Mouse (Mus musculus): Measurements from ENCODE around the gene Disc1. TPM values are rescaled to one million over a fixed set of nuclear protein-coding genes. Genes with fewer than 3 reads are reported as not detected.

Disc1 gene
- polyA plus RNA-seq, 1 experiment: 0.28 TPM

DNA sequence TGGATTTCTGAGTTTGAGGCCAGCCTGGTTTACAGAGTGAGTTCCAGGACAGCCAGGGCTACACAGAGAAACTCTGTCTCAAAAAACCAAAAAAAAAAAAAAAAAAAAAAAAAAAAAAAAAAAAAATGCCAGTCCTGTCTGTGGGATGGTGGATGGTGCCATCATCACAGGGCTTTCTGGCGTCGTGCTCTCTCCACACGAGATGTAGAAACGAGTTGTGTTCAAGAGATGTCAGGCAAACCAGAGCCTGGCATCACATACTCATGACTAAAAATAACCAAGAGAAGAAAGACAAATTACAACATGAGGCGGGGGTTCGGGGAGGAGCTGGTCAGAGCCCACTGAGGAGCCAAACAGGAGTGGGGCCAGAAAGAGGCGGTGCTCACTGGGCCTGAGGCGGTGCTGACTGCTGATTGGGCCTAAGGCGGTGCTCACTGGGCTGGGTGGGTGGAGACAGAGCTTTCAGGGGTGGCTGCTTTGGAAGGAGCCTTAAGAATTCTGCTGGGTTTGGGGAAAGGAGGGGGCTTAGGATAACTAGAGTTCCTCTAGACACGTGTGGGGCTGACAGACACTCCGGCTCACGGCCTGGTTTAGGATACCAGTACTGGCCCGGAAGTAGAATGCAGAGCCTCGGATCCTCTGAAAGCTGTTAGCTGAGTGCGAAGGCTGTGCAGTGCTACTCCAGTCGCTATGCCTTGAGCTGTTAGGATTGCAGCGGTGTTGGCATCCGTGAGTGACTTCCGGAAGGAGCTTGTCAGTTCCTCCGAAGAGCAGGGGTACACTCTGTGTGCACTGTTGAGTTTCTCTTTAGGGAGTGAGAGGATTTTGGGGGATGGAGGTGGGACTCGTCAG lies 37.1 kb downstream of the Disc1 start:
- Histone ChIP-seq H3K4me1 (ENCODE audit: control insufficient read depth, insufficient read depth, insufficient read length, low read length) (no peaks in the 10 kb centered on the region), H3K4me3 (ENCODE audit: low read depth, low read length) (no peak overlapping the region), H3K36me3 (ENCODE audit: control insufficient read depth, insufficient read depth, low read length) (no peaks in the 10 kb centered on the region), H3K27ac (ENCODE audit: insufficient read depth, low read depth, low read length) (no peak overlapping the region), H3K27me3 (ENCODE audit: control insufficient read depth, insufficient read depth, low read length) (no peaks in the 10 kb centered on the region)
- 67% methylated on average over 21 of the region's 21 CpGs for WGBS
- no peak for TF ChIP-seq CTCF (IDR thresholded peaks at IDR 0.05; ENCODE audit: extremely low read depth, insufficient read length, insufficient replicate concordance, low read depth, low read length)
- TF ChIP-seq POLR2A (IDR thresholded peaks at IDR 0.05; ENCODE audit: low read depth, low read length): no peak

GRCm38 (mm10) chr8:125097140-125097539 lies 43.1 kb downstream of the Disc1 start:
- 68% methylated on average over 3 of the region's 3 CpGs for WGBS
- Histone ChIP-seq H3K4me3 (ENCODE audit: low read depth, low read length) (no peak overlapping the region), H3K4me1 (ENCODE audit: control insufficient read depth, insufficient read depth, insufficient read length, low read length) (no peaks in the 10 kb centered on the region), H3K27me3 (ENCODE audit: control insufficient read depth, insufficient read depth, low read length) (no peaks in the 10 kb centered on the region), H3K36me3 (ENCODE audit: control insufficient read depth, insufficient read depth, low read length) (no peaks in the 10 kb centered on the region), H3K27ac (ENCODE audit: insufficient read depth, low read depth, low read length) (no peak overlapping the region)
- no peak for TF ChIP-seq POLR2A (IDR thresholded peaks at IDR 0.05; ENCODE audit: low read depth, low read length)
- TF ChIP-seq CTCF (IDR thresholded peaks at IDR 0.05; ENCODE audit: extremely low read depth, insufficient read length, insufficient replicate concordance, low read depth, low read length): no peak

GRCm38 (mm10) chr8:125098050-125098449 lies 44.1 kb downstream of the Disc1 start:
- Histone ChIP-seq H3K4me1 (ENCODE audit: control insufficient read depth, insufficient read depth, insufficient read length, low read length) (no peaks in the 10 kb centered on the region), H3K27ac (ENCODE audit: insufficient read depth, low read depth, low read length) (no peak overlapping the region), H3K27me3 (ENCODE audit: control insufficient read depth, insufficient read depth, low read length) (no peaks in the 10 kb centered on the region), H3K4me3 (ENCODE audit: low read depth, low read length) (no peak overlapping the region), H3K36me3 (ENCODE audit: control insufficient read depth, insufficient read depth, low read length) (no peaks in the 10 kb centered on the region)
- 61% methylated on average over 5 of the region's 5 CpGs for WGBS
- TF ChIP-seq POLR2A (IDR thresholded peaks at IDR 0.05; ENCODE audit: low read depth, low read length) (no peak), CTCF (IDR thresholded peaks at IDR 0.05; ENCODE audit: extremely low read depth, insufficient read length, insufficient replicate concordance, low read depth, low read length) (no peak)

- no peaks in the 10 kb centered on the region for H3K36me3 ChIP-seq (ENCODE audit: control insufficient read depth, insufficient read depth, low read length)
- no peak for TF ChIP-seq POLR2A (IDR thresholded peaks at IDR 0.05; ENCODE audit: low read depth, low read length)
- TF ChIP-seq CTCF (IDR thresholded peaks at IDR 0.05; ENCODE audit: extremely low read depth, insufficient read length, insufficient replicate concordance, low read depth, low read length): no peak
- H3K4me3 ChIP-seq (ENCODE audit: low read depth, low read length): no peak overlapping the region
- 49% methylated on average over 13 of the region's 13 CpGs for WGBS
- H3K27me3 ChIP-seq (ENCODE audit: control insufficient read depth, insufficient read depth, low read length): no peaks in the 10 kb centered on the region
- no peaks in the 10 kb centered on the region for H3K4me1 ChIP-seq (ENCODE audit: control insufficient read depth, insufficient read depth, insufficient read length, low read length)
- H3K27ac ChIP-seq (ENCODE audit: insufficient read depth, low read depth, low read length): no peak overlapping the region
These were observed 48.3 kb downstream of the Disc1 start for GRCm38 (mm10) chr8:125102303-125102702.

- Histone ChIP-seq H3K27me3 (ENCODE audit: control insufficient read depth, insufficient read depth, low read length) (no peaks in the 10 kb centered on the region), H3K27ac (ENCODE audit: insufficient read depth, low read depth, low read length) (no peak overlapping the region), H3K4me3 (ENCODE audit: low read depth, low read length) (no peak overlapping the region), H3K36me3 (ENCODE audit: control insufficient read depth, insufficient read depth, low read length) (no peaks in the 10 kb centered on the region), H3K4me1 (ENCODE audit: control insufficient read depth, insufficient read depth, insufficient read length, low read length) (no peaks in the 10 kb centered on the region)
- WGBS: 58% methylated on average over 9 of the region's 9 CpGs
- TF ChIP-seq CTCF (IDR thresholded peaks at IDR 0.05; ENCODE audit: extremely low read depth, insufficient read length, insufficient replicate concordance, low read depth, low read length) (no peak), POLR2A (IDR thresholded peaks at IDR 0.05; ENCODE audit: low read depth, low read length) (no peak)
These were observed 59.2 kb downstream of the Disc1 start for GRCm38 (mm10) chr8:125113171-125113570.

DNA sequence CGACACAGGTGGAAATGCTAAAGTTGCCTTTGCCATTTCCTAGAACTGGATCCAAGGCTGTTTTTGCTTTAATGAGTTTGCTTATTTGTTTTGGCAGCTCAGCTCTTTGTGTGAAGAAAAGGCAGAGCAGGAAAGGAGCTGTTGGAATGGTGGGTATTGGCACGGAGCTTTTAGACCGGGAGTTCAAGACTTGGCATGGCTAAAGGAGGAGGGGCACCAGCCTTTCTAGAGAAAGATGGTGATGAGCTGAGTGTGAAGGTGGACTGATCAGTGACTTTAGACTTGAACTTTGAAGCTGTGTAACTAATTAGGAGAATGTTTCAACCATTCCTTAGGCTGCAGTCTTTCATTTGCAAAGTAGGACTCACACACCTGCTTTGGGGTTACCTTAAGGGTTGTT lies 59.8 kb downstream of the Disc1 start:
- H3K36me3 ChIP-seq (ENCODE audit: control insufficient read depth, insufficient read depth, low read length): no peaks in the 10 kb centered on the region
- H3K4me1 ChIP-seq (ENCODE audit: control insufficient read depth, insufficient read depth, insufficient read length, low read length): no peaks in the 10 kb centered on the region
- no peak overlapping the region for H3K27ac ChIP-seq (ENCODE audit: insufficient read depth, low read depth, low read length)
- WGBS: 35% methylated on average over 3 of the region's 3 CpGs
- H3K4me3 ChIP-seq (ENCODE audit: low read depth, low read length): no peak overlapping the region
- no peak for TF ChIP-seq POLR2A (IDR thresholded peaks at IDR 0.05; ENCODE audit: low read depth, low read length)
- TF ChIP-seq CTCF (IDR thresholded peaks at IDR 0.05; ENCODE audit: extremely low read depth, insufficient read length, insufficient replicate concordance, low read depth, low read length): no peak
- H3K27me3 ChIP-seq (ENCODE audit: control insufficient read depth, insufficient read depth, low read length): no peaks in the 10 kb centered on the region

DNA sequence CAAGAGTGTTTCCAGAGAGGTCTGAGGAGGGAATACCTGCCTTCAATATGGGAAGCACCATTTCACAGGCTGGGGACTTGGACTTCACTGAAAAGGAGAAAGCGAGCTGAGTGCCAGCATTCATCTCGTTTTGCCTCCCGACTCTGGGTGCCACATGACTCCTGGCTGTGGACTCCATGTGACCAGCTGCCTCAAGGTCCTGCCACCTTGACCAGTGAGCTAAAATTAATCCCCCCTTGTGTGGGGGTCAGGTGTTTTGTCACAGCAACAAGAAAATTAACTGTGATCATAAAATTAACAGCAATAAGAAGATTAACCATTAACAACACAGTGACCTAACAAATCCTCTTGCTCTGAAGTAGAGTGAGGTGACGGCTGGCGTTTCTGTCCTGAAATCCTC lies 61.3 kb downstream of the Disc1 start:
- TF ChIP-seq CTCF (IDR thresholded peaks at IDR 0.05; ENCODE audit: extremely low read depth, insufficient read length, insufficient replicate concordance, low read depth, low read length): no peak
- TF ChIP-seq POLR2A (IDR thresholded peaks at IDR 0.05; ENCODE audit: low read depth, low read length): no peak
- Histone ChIP-seq H3K4me1 (ENCODE audit: control insufficient read depth, insufficient read depth, insufficient read length, low read length) (no peaks in the 10 kb centered on the region), H3K36me3 (ENCODE audit: control insufficient read depth, insufficient read depth, low read length) (no peaks in the 10 kb centered on the region), H3K4me3 (ENCODE audit: low read depth, low read length) (no peak overlapping the region), H3K27me3 (ENCODE audit: control insufficient read depth, insufficient read depth, low read length) (no peaks in the 10 kb centered on the region), H3K27ac (ENCODE audit: insufficient read depth, low read depth, low read length) (no peak overlapping the region)
- WGBS: 64% methylated on average over 5 of the region's 5 CpGs

All from small intestine, adult 2 months (tissue).